Mouse (Mus musculus) gonadal fat pad, adult 2 months (tissue): ENCODE measurements around the gene Rpf1. TPM values are rescaled to one million over a fixed set of nuclear protein-coding genes. Genes with fewer than 3 reads are reported as not detected.

Experiments used
- DNase-seq: peaks from one replicate; pipeline ENCODE4 v3.0.0-alpha.2; 2012; ENCODE audit warnings: low read depth
- polyA plus RNA-seq: library from polyadenylated mRNA; depleted of rRNA; stranded (reverse); fragments of >200 nt; gene quantifications from 2 replicates; pipeline ENCODE4 v1.2.3, GENCODE M21; 2012; rRNA removed

Gene Rpf1
- 12.1 and 12.4 TPM in 2 replicates for polyA plus RNA-seq

GRCm38 (mm10) chr3:146520798-146521651 is at the start of gene Rpf1:
Gene Rpf1 (minus strand): TSS chr3:146521429.
- peak; percentile 56 for DNase-seq

- DNase-seq: no peak
Measured at GRCm38 (mm10) chr3:146570939-146571338, 49.7 kb upstream of the Rpf1 start.

GRCm38 (mm10) chr3:146570148-146570782 is 49.0 kb upstream of the Rpf1 start, which contains the start of gene Uox:
Gene Uox (plus strand): TSS chr3:146570426.
- DNase-seq: no peak

DNA sequence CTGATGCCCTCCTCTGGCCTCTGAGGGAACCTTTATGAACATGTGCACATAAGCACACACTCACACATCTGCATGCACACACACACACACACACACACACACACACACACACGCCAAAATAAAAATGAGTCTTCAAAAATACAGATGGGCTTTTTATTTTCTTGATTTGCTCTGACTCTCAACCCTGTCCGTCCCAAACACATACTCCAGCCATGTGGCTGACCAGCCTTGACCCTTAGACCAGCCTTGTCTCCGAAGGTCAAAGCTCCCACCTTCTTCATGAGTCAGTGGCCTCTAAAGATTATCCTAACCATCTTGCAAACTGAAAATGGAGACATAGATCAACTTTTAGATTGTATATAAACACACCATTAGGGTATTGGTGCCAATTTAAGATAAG is 48.4 kb upstream of the Rpf1 start:
- no peak for DNase-seq

DNA sequence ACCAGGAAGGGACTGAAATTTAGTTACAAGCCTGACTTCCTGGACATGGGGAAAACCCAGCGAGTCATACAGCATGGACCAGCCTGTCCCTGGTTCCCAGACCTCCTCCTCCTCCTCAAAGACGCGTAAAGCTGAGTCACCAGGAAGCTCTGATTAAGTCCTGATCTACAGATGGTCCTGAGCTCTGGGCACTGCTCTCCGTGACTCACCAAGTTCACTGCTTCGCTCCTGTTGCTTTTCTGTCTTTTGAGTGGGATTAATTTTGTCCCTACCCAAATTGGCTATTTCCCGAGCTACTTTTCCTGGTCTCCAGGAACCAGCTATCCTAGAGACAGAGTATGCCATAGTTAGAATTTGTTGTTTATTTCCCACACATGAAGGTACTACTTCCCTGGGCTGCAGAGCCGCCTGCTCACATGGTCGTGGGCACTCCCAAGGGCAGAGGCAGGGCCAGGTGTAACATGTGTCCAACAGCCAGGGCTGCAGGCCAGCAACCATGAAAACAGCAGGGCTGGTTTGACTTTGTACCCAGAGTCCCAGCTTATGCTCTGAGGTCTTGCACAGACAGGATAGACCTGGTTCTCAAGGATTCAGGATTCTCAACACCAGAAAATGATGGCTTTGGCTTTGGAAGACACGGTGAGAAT is 46.8 kb upstream of the Rpf1 start:
- peak; percentile 13 for DNase-seq

DNA sequence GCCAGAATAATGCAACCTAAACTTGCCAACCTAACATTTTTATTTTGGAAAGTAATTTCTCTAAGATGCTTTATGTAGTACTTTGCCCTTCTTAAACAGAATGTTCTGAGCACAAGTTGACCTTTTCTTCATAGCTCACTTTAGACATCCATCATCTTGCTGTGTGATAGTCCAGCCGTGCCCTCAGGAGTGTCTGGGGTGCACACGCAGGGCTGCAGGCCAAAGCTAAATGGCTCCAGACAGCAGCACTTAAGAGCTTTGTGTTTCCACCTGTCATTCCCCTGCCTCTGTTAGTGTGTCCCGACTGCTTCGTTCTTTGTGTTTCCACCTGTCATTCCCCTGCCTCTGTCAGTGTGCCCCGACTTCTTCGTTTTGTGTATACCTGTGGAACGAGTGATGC is 46.1 kb upstream of the Rpf1 start:
- DNase-seq: no peak

GRCm38 (mm10) chr3:146565065-146565411 is 43.8 kb upstream of the Rpf1 start:
- DNase-seq: no peak

DNA sequence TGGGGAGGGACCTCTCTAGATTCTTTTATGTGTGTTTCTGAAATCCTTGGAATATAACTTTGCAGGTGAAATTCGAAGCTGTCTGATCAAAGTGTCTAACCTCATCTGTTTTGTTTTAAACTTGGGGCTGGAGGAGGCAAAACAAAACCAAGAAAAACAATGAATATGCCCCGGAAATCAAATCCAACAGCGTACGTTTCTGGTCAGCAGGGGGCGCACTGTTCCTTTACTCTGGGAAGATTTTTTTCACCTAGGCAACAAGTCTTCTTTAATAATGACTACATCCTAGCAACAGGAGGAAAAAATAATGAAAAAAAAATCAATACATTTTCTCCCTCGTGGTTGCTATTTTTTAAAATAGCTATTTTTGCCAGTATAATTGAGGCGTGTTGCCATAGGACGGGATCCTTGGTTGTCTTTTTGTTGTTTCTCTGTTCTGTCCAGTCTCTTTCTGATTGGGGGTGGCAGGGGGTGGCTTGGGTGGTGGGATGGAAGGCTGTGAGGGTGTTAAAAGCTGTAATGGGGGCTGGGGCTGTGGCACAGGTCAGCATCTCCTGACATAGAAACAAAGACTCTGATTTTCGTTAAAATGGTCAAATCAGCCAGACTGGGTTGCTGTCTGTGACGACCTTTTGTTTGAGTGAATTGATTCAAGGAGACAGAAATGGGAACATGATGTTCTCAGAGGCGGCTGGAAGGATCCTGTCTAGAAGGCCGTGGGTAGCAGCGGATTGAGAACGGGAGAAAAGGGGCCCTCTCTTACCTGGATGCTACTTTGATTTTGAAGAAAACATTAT is 43.2 kb upstream of the Rpf1 start:
- DNase-seq: no peak

DNA sequence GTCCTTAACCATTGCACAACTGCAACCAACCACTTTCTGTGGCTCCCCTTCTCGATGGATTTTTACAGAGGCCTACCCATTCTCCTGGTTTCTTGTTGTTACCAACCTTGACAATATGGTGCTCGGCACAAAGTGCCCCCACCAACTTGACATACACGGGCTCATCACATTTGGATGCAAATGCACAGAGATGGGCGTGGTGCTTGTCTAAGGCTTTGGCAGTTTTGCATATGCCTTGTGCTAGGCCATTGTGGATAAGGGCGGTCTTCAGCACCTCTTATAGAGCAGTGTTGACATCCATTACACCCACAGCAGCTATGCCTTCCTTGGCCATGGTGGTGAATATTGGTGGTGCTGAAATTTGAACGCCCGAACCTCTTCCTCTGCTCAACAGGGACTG is 41.7 kb upstream of the Rpf1 start:
- DNase-seq: no peak

DNA sequence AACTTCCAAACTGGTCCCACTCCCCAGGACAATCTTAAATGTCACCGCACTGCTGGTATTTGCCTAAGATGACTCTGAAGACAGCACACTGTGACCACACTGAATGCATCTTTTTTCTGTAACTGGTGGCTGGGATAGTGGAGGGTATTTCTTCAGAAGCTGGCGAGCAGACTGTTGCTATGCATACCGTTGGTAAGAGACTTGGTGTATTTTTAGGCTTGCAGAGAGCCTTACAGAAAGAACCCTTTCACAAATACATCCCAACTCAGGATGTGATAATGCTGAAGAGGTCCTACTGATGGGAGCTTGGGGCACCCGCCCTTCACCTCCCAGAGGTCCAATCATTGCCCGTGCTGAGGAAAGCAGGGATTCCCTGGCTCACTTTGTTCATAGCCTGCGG is 36.3 kb upstream of the Rpf1 start:
- DNase-seq: no peak

DNA sequence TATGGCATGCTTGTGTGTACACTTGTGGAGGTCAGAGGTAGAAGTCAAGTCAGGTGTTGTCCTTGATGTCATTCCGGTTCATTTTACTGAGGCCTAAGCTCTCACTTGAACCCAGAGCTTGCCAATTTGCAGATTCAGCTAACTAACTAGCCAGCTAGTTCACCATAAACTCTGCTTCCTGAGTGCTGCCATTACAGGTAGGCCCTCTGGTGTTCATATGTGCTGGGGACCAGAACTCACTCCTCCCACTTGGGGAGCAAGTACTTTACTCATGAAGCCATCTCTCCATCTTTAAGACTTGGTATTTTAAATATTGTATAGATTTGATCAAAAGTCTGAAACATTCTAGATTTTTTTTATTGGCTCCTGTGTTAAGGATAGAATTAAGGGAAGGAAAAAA is 35.3 kb upstream of the Rpf1 start:
- DNase-seq: no peak

GRCm38 (mm10) chr3:146554816-146555215 is 33.6 kb upstream of the Rpf1 start:
- DNase-seq: no peak

DNA sequence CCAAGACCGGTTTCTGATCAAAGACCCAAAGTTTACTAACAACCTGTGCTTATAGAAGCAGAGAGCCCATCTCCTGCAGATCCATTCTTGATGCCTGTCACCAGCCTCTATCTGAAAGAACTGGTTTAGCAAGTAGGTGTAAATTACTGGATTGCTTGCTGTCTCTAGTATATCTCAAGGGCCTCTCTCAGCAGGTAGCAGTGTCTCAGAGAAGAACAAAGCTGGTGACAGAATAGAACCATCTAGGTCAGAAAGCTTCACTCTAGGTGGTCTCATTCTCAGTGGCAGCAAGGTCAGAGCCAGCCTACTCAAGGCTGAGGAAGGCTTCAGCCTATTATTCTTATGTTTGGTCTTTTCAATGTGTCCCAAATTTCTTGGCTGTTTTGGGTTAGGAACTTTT is 22.4 kb upstream of the Rpf1 start:
- no peak for DNase-seq

DNA sequence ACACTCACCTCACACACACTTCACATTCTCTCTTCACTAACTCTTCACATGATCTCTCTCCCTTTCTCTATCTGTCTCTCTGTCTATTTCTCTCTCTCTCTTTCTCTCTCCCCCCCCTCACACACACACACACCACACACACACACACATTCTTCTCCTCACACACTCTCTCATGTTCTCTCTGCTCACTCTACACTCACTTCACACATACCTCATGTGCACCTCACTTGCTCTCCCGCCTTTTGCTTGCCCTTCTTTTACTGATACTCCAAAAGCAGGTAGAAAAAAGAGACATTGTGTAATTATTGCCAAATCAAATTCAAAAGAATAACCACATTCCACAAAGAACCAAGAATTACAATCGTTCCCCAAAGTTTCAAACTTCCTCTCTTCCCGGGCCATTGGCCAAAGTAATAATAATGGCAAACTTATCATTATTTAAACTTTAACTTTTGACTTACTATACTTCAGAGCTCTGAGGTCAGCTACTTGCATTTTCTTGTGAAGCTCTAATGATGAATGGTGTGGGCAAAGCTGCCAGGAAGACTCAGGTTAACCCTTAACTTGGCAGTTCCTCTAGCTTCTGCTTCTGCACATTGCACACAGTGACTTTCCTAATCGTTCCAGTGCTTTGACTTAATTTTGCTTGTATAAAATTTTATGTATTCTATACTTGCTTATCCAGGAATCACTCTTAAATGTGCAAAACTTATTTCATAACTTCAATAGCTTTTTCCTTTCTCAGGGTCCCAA is 19.5 kb upstream of the Rpf1 start:
- no peak for DNase-seq

GRCm38 (mm10) chr3:146534986-146535385 is 13.8 kb upstream of the Rpf1 start:
- DNase-seq: no peak

DNA sequence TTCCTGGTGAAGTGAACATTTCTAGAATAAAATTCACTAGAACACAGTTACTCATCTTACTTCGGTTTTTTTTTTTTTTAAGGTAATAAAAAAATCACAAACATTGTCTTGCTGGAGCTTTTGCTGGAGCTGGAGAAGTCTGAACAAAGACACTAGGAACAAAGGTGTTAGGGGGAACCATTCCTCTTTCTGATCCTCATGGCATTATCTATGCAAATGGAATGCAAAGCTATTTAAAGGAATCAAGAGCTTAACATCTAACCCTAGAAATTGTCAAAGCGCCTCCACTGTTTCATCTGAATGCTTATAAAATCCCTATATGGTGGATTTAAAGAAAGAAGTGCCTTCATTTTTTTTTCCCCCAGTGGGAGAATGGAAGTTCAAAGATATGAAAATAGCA is 7.1 kb upstream of the Rpf1 start:
- no peak for DNase-seq

- DNase-seq: no peak
Measured at GRCm38 (mm10) chr3:146521652-146522020, 407 bp upstream of the Rpf1 start.

- DNase-seq: no peak
Measured at GRCm38 (mm10) chr3:146520226-146520797, 917 bp downstream of the Rpf1 start.

- no peak for DNase-seq
Measured at GRCm38 (mm10) chr3:146506711-146507110, 14.5 kb downstream of the Rpf1 start.

DNA sequence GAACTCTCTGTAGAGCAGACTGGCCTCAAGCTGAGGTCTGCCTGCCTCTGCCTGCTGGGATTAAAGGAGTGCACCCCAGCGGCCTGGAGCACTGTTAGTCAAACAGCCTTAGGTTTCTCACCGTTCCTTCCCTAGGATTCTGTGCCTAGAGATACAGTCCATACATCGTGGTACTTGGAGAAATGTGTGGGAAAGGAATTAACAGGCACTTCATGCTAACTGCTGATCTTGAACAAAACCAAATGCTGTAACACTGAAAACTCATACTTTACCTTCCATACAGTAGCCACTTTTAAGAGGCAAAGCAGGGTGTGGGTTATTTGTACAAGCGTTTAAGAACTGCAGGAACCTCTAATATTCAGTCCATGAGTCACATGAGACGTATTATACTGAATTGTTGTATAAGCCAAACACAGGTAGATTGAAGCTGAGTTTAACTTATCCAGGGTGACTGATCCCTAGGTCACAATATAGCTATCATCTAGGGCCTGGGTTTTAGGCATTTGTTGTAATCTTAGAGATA is 19.6 kb downstream of the Rpf1 start:
- no peak for DNase-seq

DNA sequence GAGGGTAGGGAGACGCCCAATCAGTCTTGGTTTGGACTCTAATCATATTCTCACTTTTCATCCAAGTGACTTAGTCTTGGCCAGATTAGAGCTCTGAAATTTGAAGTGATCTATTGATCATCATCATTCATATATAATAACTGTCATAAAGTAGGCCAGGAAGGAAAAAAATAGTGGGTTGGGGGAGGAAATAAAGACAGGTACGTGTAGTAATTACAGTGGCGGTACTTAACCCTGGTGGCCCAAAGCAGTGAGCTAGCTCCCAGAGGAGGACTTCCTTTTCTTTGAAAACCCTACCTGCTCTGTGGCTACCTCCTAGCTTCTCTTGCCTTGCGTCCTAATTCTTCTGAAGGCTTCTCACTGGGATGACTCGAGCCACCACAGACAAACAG is 20.4 kb downstream of the Rpf1 start:
- no peak for DNase-seq
